Mouse (Mus musculus) heart, embryonic 13.5 days (tissue): ENCODE results near the gene Pkp2. TPM values are rescaled to one million over a fixed set of nuclear protein-coding genes. Genes with fewer than 3 reads are reported as not detected.
"Not testable (repeated sequence)": the region's sequence is repeated elsewhere in the genome, so short reads cannot be mapped to it uniquely, and the experiment has no call there.

Experiments used
- ATAC-seq: fragments of 200-750 bp; cut with Nextera tagmentation; 2 replicates; pipeline ENCODE4 v1.8.0; 2017; ENCODE audit warnings: moderate TSS enrichment; ENCODE audit not compliant: insufficient number of reproducible peaks, low FRiP score, low TSS enrichment; ENCODE audit errors: extremely low read depth
- H3K27ac ChIP-seq: fragments of 300-500 bp; sonication (generic); replicated peaks from 2 replicates; pipeline ENCODE4 v1.5.1; 2015; ENCODE audit warnings: moderate library complexity, mild to moderate bottlenecking, inconsistent platforms
- H3K27me3 ChIP-seq: fragments of 300-500 bp; sonication (generic); replicated peaks from 2 replicates; pipeline ENCODE4 v1.6.1; 2015; ENCODE audit warnings: mild to moderate bottlenecking, inconsistent platforms
- H3K36me3 ChIP-seq: fragments of 300-500 bp; sonication (generic); 2 replicates; pipeline ENCODE4 v1.6.1; 2015; ENCODE audit warnings: mild to moderate bottlenecking, inconsistent platforms
- H3K4me1 ChIP-seq: fragments of 300-500 bp; sonication (generic); 2 replicates; pipeline ENCODE4 v1.6.1; 2015; ENCODE audit warnings: inconsistent platforms
- H3K4me2 ChIP-seq: fragments of 300-500 bp; sonication (generic); 2 replicates; pipeline ENCODE4 v1.6.1; 2015; ENCODE audit warnings: inconsistent platforms, mild to moderate bottlenecking, moderate library complexity
- H3K4me3 ChIP-seq: fragments of 300-500 bp; sonication (generic); 2 replicates; pipeline ENCODE4 v1.5.1; 2015; ENCODE audit warnings: moderate library complexity, mild to moderate bottlenecking, inconsistent platforms
- H3K9ac ChIP-seq: fragments of 300-500 bp; sonication (generic); 2 replicates; pipeline ENCODE4 v1.6.1; 2015; ENCODE audit warnings: inconsistent platforms, mild to moderate bottlenecking, moderate library complexity
- H3K9me3 ChIP-seq: fragments of 300-500 bp; sonication (generic); 2 replicates; pipeline ENCODE4 v1.6.1; 2016; ENCODE audit warnings: inconsistent platforms
- WGBS: fragments of 180-500 bp; shearing (Covaris S2); methylation state at CpG from one replicate; pipeline ENCODE4 v1.1.7; 2015; ENCODE audit warnings: mixed read lengths; 5-methylcytosine and 5-hydroxymethylcytosine counted together
- polyA plus RNA-seq: library from polyadenylated mRNA; unstranded; fragments of >200 nt; fragmentation: Nextera tagmentation; extraction: Ambion mirVana; gene quantifications from 2 replicates; pipeline ENCODE4 v1.2.1, GENCODE M21; 2015

Pkp2 gene
- 108 and 111 TPM in 2 replicates for polyA plus RNA-seq

DNA sequence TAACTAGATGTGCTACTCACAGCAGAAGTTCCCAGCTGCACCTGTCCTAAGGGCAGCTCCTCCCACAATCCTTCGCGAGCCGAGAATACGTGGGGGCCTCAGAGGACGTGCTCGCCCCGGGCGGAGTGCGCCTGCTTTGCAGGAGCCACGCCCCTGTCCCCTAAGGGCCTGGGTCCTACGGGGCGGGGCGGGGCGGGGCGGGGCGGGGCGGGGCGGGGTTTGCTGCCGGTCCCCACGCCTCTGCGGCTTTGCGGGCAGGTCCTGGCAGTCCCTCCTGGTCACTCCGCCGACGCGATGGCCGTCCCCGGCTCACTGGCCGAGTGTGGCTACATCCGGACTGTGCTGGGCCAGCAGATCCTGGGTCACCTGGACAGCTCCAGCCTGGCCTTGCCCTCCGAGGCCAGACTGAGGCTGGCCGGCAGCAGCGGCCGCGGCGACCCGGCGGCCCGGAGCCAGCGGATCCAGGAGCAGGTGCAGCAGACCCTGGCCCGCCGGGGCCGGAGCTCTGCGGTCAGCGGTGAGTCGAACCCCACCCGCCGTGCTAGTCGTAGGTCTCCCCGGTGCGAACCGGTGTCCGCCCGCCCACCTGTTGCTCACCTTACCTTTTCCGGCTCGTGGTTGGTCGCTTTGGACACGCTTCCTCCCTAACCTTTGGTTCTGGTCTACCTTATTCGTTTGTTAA, at the start of gene Pkp2:
Gene Pkp2 (plus strand): TSS at position 240 of the 682 bp plus-strand sequence.
- peaks cover 35% of the 10 kb centered on the region for H3K4me1 ChIP-seq
- ATAC-seq: peak; percentile 88
- H3K27me3 ChIP-seq: no peaks in the 10 kb centered on the region
- peak within 1 kb of the TSS; percentile 78 for H3K4me2 ChIP-seq
- H3K36me3 ChIP-seq: no peaks in the 10 kb centered on the region
- peak within 1 kb of the TSS; percentile 97 for H3K27ac ChIP-seq
- H3K4me3 ChIP-seq: peak within 1 kb of the TSS; percentile 83
- H3K9me3 ChIP-seq: no peaks in the 10 kb centered on the region
- WGBS: 0% methylated on average over 59 of the region's 59 CpGs
- peak within 1 kb of the TSS; percentile 95 for H3K9ac ChIP-seq

DNA sequence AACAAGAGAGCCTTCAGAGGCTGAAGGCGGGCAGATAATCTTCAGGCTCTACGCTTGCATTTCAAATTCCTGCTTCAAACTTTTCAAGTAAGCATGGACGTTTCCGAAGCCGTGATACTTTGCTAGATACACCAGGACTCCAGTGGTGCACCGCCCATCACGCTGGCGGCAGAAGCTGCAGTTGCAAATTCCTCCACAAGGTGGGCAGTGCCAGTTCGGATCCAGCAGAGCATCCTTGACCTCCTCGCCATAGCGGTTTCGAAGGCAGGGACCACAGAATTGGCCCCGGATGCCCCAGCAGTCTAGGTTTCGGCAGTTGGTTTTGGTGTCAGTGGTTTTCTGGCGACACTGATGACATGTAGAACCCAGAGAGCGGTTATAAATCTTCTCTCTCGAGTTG, 15.7 kb upstream of the Pkp2 start:
- Histone ChIP-seq H3K4me3 (no peak overlapping the region), H3K4me2 (no peak overlapping the region), H3K36me3 (no peaks in the 10 kb centered on the region), H3K9ac (no peak overlapping the region), H3K27ac (no peak overlapping the region), H3K4me1 (no peaks in the 10 kb centered on the region), H3K27me3 (peaks cover 21% of the 10 kb centered on the region), H3K9me3 (no peaks in the 10 kb centered on the region)
- WGBS: 53% methylated on average over 17 of the region's 17 CpGs
- no peak for ATAC-seq

- WGBS: 26% methylated on average over 8 of the region's 8 CpGs
- not testable (repeated sequence) for H3K9ac ChIP-seq
Observed at GRCm38 (mm10) chr16:16201991-16202390, 11.1 kb upstream of the Pkp2 start.

GRCm38 (mm10) chr16:16204648-16205047, 8.5 kb upstream of the Pkp2 start:
- H3K9ac ChIP-seq: no peak overlapping the region
- H3K4me3 ChIP-seq: no peak overlapping the region
- WGBS: 75% methylated on average over 1 of the region's 1 CpGs
- H3K27ac ChIP-seq: no peak overlapping the region
- ATAC-seq: no peak
- H3K4me2 ChIP-seq: no peak overlapping the region
- no peaks in the 10 kb centered on the region for H3K4me1 ChIP-seq
- peaks cover under 1% of the 10 kb centered on the region; the same call in 1 of the 2 replicates for H3K27me3 ChIP-seq
- H3K36me3 ChIP-seq: no peaks in the 10 kb centered on the region
- no peaks in the 10 kb centered on the region for H3K9me3 ChIP-seq

More at GRCm38 (mm10) chr16:16201991-16202390, 11.1 kb upstream of the Pkp2 start:
- H3K36me3 ChIP-seq, ATAC-seq, H3K9me3 ChIP-seq, H3K4me3 ChIP-seq, H3K27ac ChIP-seq, H3K4me2 ChIP-seq, H3K4me1 ChIP-seq: not testable (repeated sequence)
- H3K27me3 ChIP-seq: peaks cover 21% of the 10 kb centered on the region

- Histone ChIP-seq H3K27ac (peak overlapping the region; percentile 61), H3K9ac (peak overlapping the region; percentile 28; the same call in 1 of the 2 replicates), H3K4me3 (peak overlapping the region; percentile 83), H3K9me3 (no peaks in the 10 kb centered on the region), H3K27me3 (no peaks in the 10 kb centered on the region), H3K4me2 (peak overlapping the region; percentile 78), H3K36me3 (no peaks in the 10 kb centered on the region), H3K4me1 (peaks cover 31% of the 10 kb centered on the region)
- 15% methylated on average over 7 of the region's 7 CpGs for WGBS
- no peak for ATAC-seq
Observed at GRCm38 (mm10) chr16:16212723-16213078, 417 bp upstream of the Pkp2 start.

- H3K9me3 ChIP-seq: no peaks in the 10 kb centered on the region
- H3K9ac ChIP-seq: peak overlapping the region; percentile 95
- H3K4me1 ChIP-seq: peaks cover 39% of the 10 kb centered on the region
- ATAC-seq: no peak
- H3K36me3 ChIP-seq: no peaks in the 10 kb centered on the region
- H3K4me2 ChIP-seq: peak overlapping the region; percentile 78
- H3K27ac ChIP-seq: peak overlapping the region; percentile 97
- WGBS: 1% methylated on average over 17 of the region's 17 CpGs
- H3K4me3 ChIP-seq: peak overlapping the region; percentile 83
- no peaks in the 10 kb centered on the region for H3K27me3 ChIP-seq
Observed at GRCm38 (mm10) chr16:16213761-16214305, 715 bp downstream of the Pkp2 start.

DNA sequence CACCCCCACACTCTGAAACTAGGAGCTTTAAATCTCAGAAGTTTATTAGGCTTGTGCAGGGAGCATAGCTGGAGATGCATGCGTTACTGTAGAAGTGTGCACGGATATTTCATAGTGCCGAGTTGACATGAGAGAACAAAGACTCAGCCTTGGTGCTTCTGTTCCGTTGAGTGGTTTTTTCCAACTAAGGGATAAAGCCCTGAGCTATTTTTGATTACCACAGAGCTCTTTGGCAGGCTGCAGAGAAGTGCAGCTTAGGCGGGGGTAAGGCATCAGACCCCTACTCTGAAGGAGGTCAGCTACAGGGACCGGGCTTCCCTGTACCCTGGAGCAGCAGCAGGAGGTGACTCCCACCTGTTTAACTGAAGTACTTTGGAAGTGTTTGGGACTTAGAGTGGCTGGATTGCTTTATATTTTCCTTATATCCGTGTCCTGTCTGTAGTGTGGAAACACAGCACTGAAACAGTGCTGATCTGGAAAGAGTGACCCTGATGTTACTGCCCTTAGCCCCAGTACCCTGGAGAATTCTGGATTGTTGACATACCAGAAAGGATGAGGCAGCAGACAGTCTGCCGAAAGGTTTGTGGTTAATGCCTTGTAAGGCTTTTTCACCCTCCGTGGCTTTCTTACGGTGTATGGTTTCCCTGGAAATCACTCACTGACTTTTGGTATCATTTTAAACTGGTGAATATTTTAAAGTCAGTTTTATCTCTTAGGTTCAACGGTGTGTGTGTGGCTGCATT, 2.7 kb downstream of the Pkp2 start:
- Histone ChIP-seq H3K4me1 (peaks cover 58% of the 10 kb centered on the region), H3K4me3 (peak overlapping the region; percentile 83), H3K9me3 (no peaks in the 10 kb centered on the region), H3K27me3 (no peaks in the 10 kb centered on the region), H3K9ac (peak overlapping the region; percentile 95), H3K27ac (peak overlapping the region; percentile 97), H3K36me3 (no peaks in the 10 kb centered on the region), H3K4me2 (peak overlapping the region; percentile 78)
- ATAC-seq: peak; percentile 20; the same call in 1 of the 2 replicates
- 9% methylated on average over 11 of the region's 11 CpGs for WGBS

GRCm38 (mm10) chr16:16216934-16217333, 3.8 kb downstream of the Pkp2 start:
- WGBS: 51% methylated on average over 1 of the region's 1 CpGs
- peaks cover 58% of the 10 kb centered on the region for H3K4me1 ChIP-seq
- H3K4me2 ChIP-seq: peak overlapping the region; percentile 78
- no peaks in the 10 kb centered on the region for H3K36me3 ChIP-seq
- peak overlapping the region; percentile 95 for H3K9ac ChIP-seq
- H3K27me3 ChIP-seq: no peaks in the 10 kb centered on the region
- H3K27ac ChIP-seq: peak overlapping the region; percentile 97
- H3K4me3 ChIP-seq: peak overlapping the region; percentile 83
- no peaks in the 10 kb centered on the region for H3K9me3 ChIP-seq
- ATAC-seq: no peak

DNA sequence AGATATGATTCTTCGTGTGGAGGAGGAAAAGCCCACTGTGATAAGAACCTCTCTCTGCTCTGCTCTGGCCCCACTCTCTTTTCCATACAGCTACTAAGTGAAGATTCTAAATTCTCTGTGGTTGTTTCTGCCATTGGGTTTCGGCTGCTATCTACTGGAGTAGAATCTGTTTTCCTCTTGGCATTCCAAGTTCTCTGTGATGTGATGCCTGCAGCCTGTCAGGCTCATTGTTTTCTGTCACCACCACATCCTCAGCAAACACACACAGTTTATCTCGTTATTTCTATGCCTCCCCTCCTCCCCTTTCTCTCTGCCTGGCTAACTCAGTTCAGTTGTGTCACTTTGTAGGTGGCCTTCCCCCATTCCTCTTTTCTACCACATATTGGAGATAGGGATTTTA, 6.7 kb downstream of the Pkp2 start:
- H3K4me2 ChIP-seq: peak overlapping the region; percentile 65
- H3K4me3 ChIP-seq: peak overlapping the region; percentile 27
- H3K9me3 ChIP-seq: no peaks in the 10 kb centered on the region
- no peaks in the 10 kb centered on the region for H3K36me3 ChIP-seq
- H3K4me1 ChIP-seq: peaks cover 78% of the 10 kb centered on the region
- no peak for ATAC-seq
- H3K27me3 ChIP-seq: no peaks in the 10 kb centered on the region
- H3K27ac ChIP-seq: peak overlapping the region; percentile 95
- 2% methylated on average over 3 of the region's 3 CpGs for WGBS
- H3K9ac ChIP-seq: peak overlapping the region; percentile 68

DNA sequence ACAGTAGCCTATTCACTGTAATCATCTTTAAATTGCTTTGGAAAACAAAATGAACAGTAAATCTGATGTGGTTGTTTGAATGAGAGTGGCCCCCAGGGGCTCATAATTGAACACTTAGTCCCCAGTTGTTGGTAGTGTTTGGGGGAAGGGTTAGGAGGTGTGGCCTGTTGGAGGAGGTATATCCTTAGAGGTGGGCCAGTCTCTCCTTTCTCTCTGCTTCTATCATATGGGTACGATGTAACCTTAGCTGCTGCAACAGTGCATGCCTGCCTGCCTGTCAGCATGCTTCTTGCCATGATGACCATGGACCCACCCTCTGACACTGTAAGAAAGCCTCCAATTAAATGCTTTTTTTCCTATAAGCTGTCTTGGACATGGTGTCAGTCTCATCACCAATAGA, 9.5 kb downstream of the Pkp2 start:
- H3K27ac ChIP-seq: peak overlapping the region; percentile 92
- H3K36me3 ChIP-seq: peaks cover 20% of the 10 kb centered on the region
- peak overlapping the region; percentile 64 for H3K9ac ChIP-seq
- ATAC-seq: no peak
- H3K9me3 ChIP-seq: no peaks in the 10 kb centered on the region
- 24% methylated on average over 1 of the region's 1 CpGs for WGBS
- no peak overlapping the region for H3K4me3 ChIP-seq
- no peaks in the 10 kb centered on the region for H3K27me3 ChIP-seq
- peak overlapping the region; percentile 56; the same call in 1 of the 2 replicates for H3K4me2 ChIP-seq
- H3K4me1 ChIP-seq: peaks cover 72% of the 10 kb centered on the region

DNA sequence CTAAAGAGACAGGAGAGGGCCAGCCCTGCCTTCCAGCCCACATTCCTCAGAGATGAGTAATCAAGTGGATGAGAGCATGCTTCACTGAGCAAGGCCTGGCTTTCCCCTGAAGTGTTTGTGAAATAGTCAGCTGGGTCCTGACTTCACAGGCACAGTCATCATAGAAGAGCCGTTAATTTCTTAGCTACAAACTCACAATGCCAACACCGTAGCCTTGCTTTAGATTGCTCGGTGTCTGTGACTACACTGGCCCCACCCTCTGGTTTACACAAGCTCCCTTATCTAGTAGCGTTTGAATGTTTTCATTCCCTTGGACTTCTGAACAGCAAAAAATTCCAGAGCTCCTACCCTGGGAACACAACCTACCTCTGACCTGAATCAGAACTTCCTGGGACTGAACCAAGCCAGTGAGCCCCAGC, 11.4 kb downstream of the Pkp2 start:
- H3K36me3 ChIP-seq: peaks cover 34% of the 10 kb centered on the region
- 8% methylated on average over 4 of the region's 4 CpGs for WGBS
- H3K9ac ChIP-seq: peak overlapping the region; percentile 56
- H3K4me2 ChIP-seq: peak overlapping the region; percentile 56
- peak overlapping the region; percentile 92 for H3K27ac ChIP-seq
- peaks cover 71% of the 10 kb centered on the region for H3K4me1 ChIP-seq
- H3K27me3 ChIP-seq: no peaks in the 10 kb centered on the region
- peak; percentile 67; the same call in 1 of the 2 replicates for ATAC-seq
- peak overlapping the region; percentile 11 for H3K4me3 ChIP-seq
- no peaks in the 10 kb centered on the region for H3K9me3 ChIP-seq
